Mouse (Mus musculus) activated CD4-positive, CD25-positive, alpha-beta regulatory T cell, adult 4 months (primary cell): Measurements from ENCODE around the gene Nmbr. TPM values are rescaled to one million over a fixed set of nuclear protein-coding genes. Genes with fewer than 3 reads are reported as not detected.

Source experiments
- polyA plus RNA-seq, 2 experiments: library from polyadenylated mRNA; unstranded; fragments of 100-300 nt; shearing (Covaris generic); gene quantifications; one replicate each; pipeline ENCODE4 v1.2.1; 2017

Nmbr gene
- polyA plus RNA-seq, 2 experiments from 2014 or later = not detected

Other genes starting within 250 kb of the Nmbr start
- not detected for gene Adgrg6, start 159.9 kb upstream of the Nmbr start, polyA plus RNA-seq
- 10 to 100 TPM; 85.4 to 92.7 TPM for gene Vta1, start within 50 bp of the Nmbr start, polyA plus RNA-seq
- gene Gje1, start 12.6 kb downstream of the Nmbr start, polyA plus RNA-seq = not detected